8 mouse cellular contexts compared by ENCODE assay signal in genomic region chr15:78596914-78597313, GRCm38 (mm10). TPM values are rescaled to one million over a fixed set of nuclear protein-coding genes. Genes with fewer than 3 reads are reported as not detected.
A peak's percentile ranks its signal among the peaks of the same experiment; 100 is the strongest.
DNase-seq lines count a peak whose midpoint lies in the region; ATAC-seq lines count a peak whose summit lies in the region.

Gene Cyth4 (plus strand): TSS chr15:78597047.

- H3K27ac ChIP-seq in forebrain, embryonic 10.5 days: peak within 1 kb of the TSS; percentile 36
- no peak within 1 kb of the TSS for H3K27ac ChIP-seq in forebrain, embryonic 15.5 days (replicated peaks)

- WGBS in forebrain, embryonic 10.5 days: 87% methylated on average over 7 of the region's 7 CpGs
- WGBS in forebrain, embryonic 15.5 days: 84% methylated on average over 7 of the region's 7 CpGs

- H3K27me3 ChIP-seq in forebrain, embryonic 10.5 days (ENCODE audit: poor library complexity, severe bottlenecking): no peaks in the 10 kb centered on the region
- H3K27me3 ChIP-seq in forebrain, embryonic 15.5 days: no peaks in the 10 kb centered on the region

- no peak for ATAC-seq in forebrain, embryonic 15.5 days (replicated peaks)
- peak; percentile 75 for ATAC-seq in common myeloid progenitor, adult 5-6 weeks (replicated peaks; ENCODE audit: low read depth, poor library complexity, severe bottlenecking)
- peak; percentile 83 to 84 for ATAC-seq in hematopoietic stem cell, adult 5-6 weeks (replicated peaks in 1 of 2; ENCODE audit: insufficient read depth in 1 of 2, low FRiP score in 2 of 2, low TSS enrichment in 1 of 2, low read depth in 1 of 2, poor library complexity in 2 of 2, severe bottlenecking in 2 of 2)

- H3K4me1 ChIP-seq in forebrain, embryonic 10.5 days: peaks cover 11% of the 10 kb centered on the region; the same call in 1 of the 2 replicates
- no peaks in the 10 kb centered on the region for H3K4me1 ChIP-seq in forebrain, embryonic 15.5 days

- no peak within 1 kb of the TSS for H3K4me3 ChIP-seq in forebrain, embryonic 10.5 days
- H3K4me3 ChIP-seq in forebrain, embryonic 15.5 days: no peak within 1 kb of the TSS

- H3K9me3 ChIP-seq in forebrain, embryonic 10.5 days: peaks cover under 1% of the 10 kb centered on the region
- H3K9me3 ChIP-seq in forebrain, embryonic 15.5 days: no peaks in the 10 kb centered on the region

- H3K36me3 ChIP-seq in forebrain, embryonic 10.5 days (replicated peaks): no peaks in the 10 kb centered on the region
- no peaks in the 10 kb centered on the region for H3K36me3 ChIP-seq in forebrain, embryonic 15.5 days

- no peak within 1 kb of the TSS for H3K4me2 ChIP-seq in forebrain, embryonic 15.5 days (replicated peaks)

- no peak for DNase-seq in forebrain, embryonic 10.5 days (ENCODE audit: extremely low spot score, low spot score)
- DNase-seq in liver: peak; percentile 56
- DNase-seq in natural killer cell, adult 2 months (ENCODE audit: low spot score in 2 of 2): peak; percentile 80 to 82
- no peak for DNase-seq in cerebellum, adult 9-11 months
- no peak for DNase-seq in ovary, postnatal 14 days (ENCODE audit: low spot score)

- no peak within 1 kb of the TSS for H3K9ac ChIP-seq in forebrain, embryonic 15.5 days (replicated peaks)

RNA-seq across cellular contexts. Expression of gene Cyth4, which starts in this region (rescaled TPM):
- 4.5 TPM in 2 replicates for polyA plus RNA-seq in forebrain, embryonic 10.5 days (2016; fragmentation: Nextera tagmentation; extraction: Ambion mirVana)
- polyA plus RNA-seq in forebrain, embryonic 15.5 days (2015; fragmentation: Nextera tagmentation; extraction: Ambion mirVana): 4.1 and 5.3 TPM in 2 replicates
- total RNA-seq in common myeloid progenitor, adult 5-6 weeks (2017): 36.3 and 48.0 TPM in 2 replicates
- total RNA-seq in hematopoietic stem cell, adult 5-6 weeks (2017): 50.4 and 75.4 TPM in 2 replicates

Comparison
In these comparisons a context has a peak if more than half of its experiments do, and no peak if none do; other contexts are left out.
1. DNase-seq: peak in liver (single experiment) and natural killer cell, adult 2 months (2 of 2); none in forebrain, embryonic 10.5 days (single experiment), cerebellum, adult 9-11 months (single experiment) and ovary, postnatal 14 days (single experiment).